ENCODE assay signal across 11 mouse cellular contexts in genomic region chr3:101349542-101350307, GRCm38 (mm10). TPM values are rescaled to one million over a fixed set of nuclear protein-coding genes. Genes with fewer than 3 reads are reported as not detected.
DNase-seq lines count a peak whose midpoint lies in the region; ATAC-seq lines count a peak whose summit lies in the region.
"Had no signal": no experiment of that assay in that cellular context is flagged by ENCODE, and none has a peak within 500 bp of the region (broad histone marks: within the 10 kb centered on the region; RNA-seq: fewer than 3 reads in every experiment).

No protein-coding gene starts in this region.

- peak; percentile 67 for ATAC-seq in hindbrain, embryonic 12.5 days (ENCODE audit: low FRiP score)

- no peaks in the 10 kb centered on the region for H3K36me3 ChIP-seq in hindbrain, embryonic 12.5 days
- H3K36me3 ChIP-seq in hindbrain, embryonic 10.5 days: no peaks in the 10 kb centered on the region

- H3K4me2 ChIP-seq in hindbrain, embryonic 12.5 days (replicated peaks): no peak overlapping the region

- peak overlapping the region; percentile 62 for H3K27ac ChIP-seq in hindbrain, embryonic 12.5 days
- H3K27ac ChIP-seq in hindbrain, embryonic 10.5 days: no peak overlapping the region
- H3K27ac ChIP-seq: heart, adult 2 months had no signal

- peaks cover 23% of the 10 kb centered on the region for H3K4me1 ChIP-seq in hindbrain, embryonic 12.5 days
- H3K4me1 ChIP-seq in hindbrain, embryonic 10.5 days (replicated peaks): peaks cover 31% of the 10 kb centered on the region

- no peaks in the 10 kb centered on the region for H3K27me3 ChIP-seq in hindbrain, embryonic 12.5 days
- H3K27me3 ChIP-seq in hindbrain, embryonic 10.5 days (ENCODE audit: insufficient read depth, poor library complexity, severe bottlenecking): peaks cover 5% of the 10 kb centered on the region; the same call in 1 of the 2 replicates

- WGBS in hindbrain, embryonic 12.5 days: 36% methylated on average over 6 of the region's 6 CpGs
- WGBS in hindbrain, embryonic 10.5 days: 53% methylated on average over 6 of the region's 6 CpGs

- no peak for DNase-seq in hindbrain, embryonic 10.5 days (ENCODE audit: low spot score)
- peak; percentile 47 for DNase-seq in MN1 (ENCODE audit: low spot score)
- DNase-seq in forelimb bud, embryonic 11.5 days (ENCODE audit: low read depth, low spot score): peak; percentile 76
- DNase-seq in mesoderm, embryonic 11.5 days (ENCODE audit: low read depth, low spot score): peak; percentile 48
- no peak for DNase-seq in Muller cell, postnatal 12 days (ENCODE audit: inconsistent ontology term)
- DNase-seq in spleen, postnatal 10 days (ENCODE audit: low spot score in 2 of 2): no peak
- no peak for DNase-seq in lung, postnatal 36 days
- DNase-seq: heart, adult 2 months; kidney, postnatal 36 days; right cerebral cortex, postnatal 25 days had no signal

- H3K9me3 ChIP-seq in hindbrain, embryonic 12.5 days (replicated peaks): 0 out of 2 replicates have a peak, but pooled peaks cover 5% of the 10 kb centered on the region
- H3K9me3 ChIP-seq in hindbrain, embryonic 10.5 days: 0 out of 2 replicates have a peak, but pooled peaks cover 2% of the 10 kb centered on the region

- no peak overlapping the region for H3K4me3 ChIP-seq in hindbrain, embryonic 12.5 days
- H3K4me3 ChIP-seq in hindbrain, embryonic 10.5 days: no peak overlapping the region
- H3K4me3 ChIP-seq: heart, adult 2 months had no signal

- no peak overlapping the region for H3K9ac ChIP-seq in hindbrain, embryonic 12.5 days

RNA-seq across cellular contexts. Expression of gene Igsf3, which starts 27.2 kb away (rescaled TPM):
- polyA plus RNA-seq in hindbrain, embryonic 12.5 days (2016; fragmentation: Nextera tagmentation; extraction: Ambion mirVana): 61.9 and 66.4 TPM in 2 replicates
- polyA plus RNA-seq in hindbrain, embryonic 10.5 days (2016; fragmentation: Nextera tagmentation; extraction: Ambion mirVana): 29.9 and 37.4 TPM in 2 replicates

Comparison
In these comparisons a context has a peak if more than half of its experiments do, and no peak if none do; other contexts are left out.
1. DNase-seq: peak in MN1 (single experiment), forelimb bud, embryonic 11.5 days (single experiment) and mesoderm, embryonic 11.5 days (single experiment); none in hindbrain, embryonic 10.5 days (single experiment), Muller cell, postnatal 12 days (single experiment), spleen, postnatal 10 days (0 of 2) and lung, postnatal 36 days (single experiment).